ENCODE assay signal across 21 mouse cellular contexts in the genomic region with DNA sequence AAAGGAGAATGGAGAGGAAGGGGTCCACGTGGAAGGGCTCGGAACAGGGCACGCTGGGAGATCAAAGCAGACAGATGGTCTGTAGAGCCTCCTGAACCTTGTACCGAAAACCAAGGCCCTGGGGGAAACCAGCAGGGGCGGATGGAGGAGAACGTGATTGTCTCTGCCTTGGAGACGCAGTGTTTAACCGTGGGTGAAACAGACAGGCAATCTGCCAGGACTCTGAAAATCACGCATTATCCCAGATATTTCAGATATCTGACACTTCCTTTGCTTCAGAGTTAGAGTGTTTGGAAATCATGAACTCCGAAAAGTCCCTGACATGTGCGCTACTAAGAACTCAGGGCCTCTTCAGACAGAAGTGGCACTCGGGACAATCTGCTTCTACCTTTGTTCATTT.
A peak's percentile ranks its signal among the peaks of the same experiment; 100 is the strongest.
DNase-seq lines count a peak whose midpoint lies in the region; ATAC-seq and TF ChIP-seq lines count a peak whose summit lies in the region.
"Had no signal": no experiment of that assay in that cellular context is flagged by ENCODE, and none has a peak within 500 bp of the region (broad histone marks: within the 10 kb centered on the region; RNA-seq: fewer than 3 reads in every experiment).

No protein-coding gene starts in this region.

- H3K4me3 ChIP-seq in lung, embryonic 14.5 days (ENCODE audit: low read depth, low read length): no peak overlapping the region
- H3K4me3 ChIP-seq in lung, postnatal 0 days (ENCODE audit: low read depth, low read length): no peak overlapping the region
- H3K4me3 ChIP-seq: embryonic facial prominence, embryonic 13.5 days; embryonic facial prominence, embryonic 15.5 days; erythroblast, embryonic 14.5 days; forebrain, embryonic 10.5 days; forebrain, embryonic 12.5 days had no signal

- H3K4me2 ChIP-seq in lung, embryonic 14.5 days: no peak overlapping the region
- no peak overlapping the region for H3K4me2 ChIP-seq in lung, postnatal 0 days (replicated peaks; ENCODE audit: low read depth, low read length)
- H3K4me2 ChIP-seq: embryonic facial prominence, embryonic 13.5 days; embryonic facial prominence, embryonic 15.5 days; forebrain, embryonic 12.5 days had no signal

- no peak overlapping the region for H3K27ac ChIP-seq in lung, embryonic 14.5 days (ENCODE audit: low read depth)
- no peak overlapping the region for H3K27ac ChIP-seq in lung, postnatal 0 days (ENCODE audit: low read length)
- H3K27ac ChIP-seq: embryonic facial prominence, embryonic 13.5 days; embryonic facial prominence, embryonic 15.5 days; forebrain, embryonic 10.5 days; forebrain, embryonic 12.5 days had no signal

- WGBS in lung, embryonic 14.5 days: 59% methylated on average over 12 of the region's 12 CpGs
- 50% methylated on average over 12 of the region's 12 CpGs for WGBS in lung, postnatal 0 days

- ATAC-seq in lung, embryonic 14.5 days (ENCODE audit: insufficient read depth): no peak
- no peak for ATAC-seq in lung, postnatal 0 days
- ATAC-seq: forebrain, embryonic 14.5 days; forebrain, embryonic 16.5 days had no signal

- no peaks in the 10 kb centered on the region for H3K27me3 ChIP-seq in lung, embryonic 14.5 days (ENCODE audit: insufficient read depth, low read length)
- no peaks in the 10 kb centered on the region for H3K27me3 ChIP-seq in lung, postnatal 0 days (replicated peaks; ENCODE audit: insufficient read depth, low read length)
- H3K27me3 ChIP-seq: embryonic facial prominence, embryonic 13.5 days; embryonic facial prominence, embryonic 15.5 days; forebrain, embryonic 12.5 days had no signal

- H3K9me3 ChIP-seq in lung, embryonic 14.5 days (ENCODE audit: low read depth, low read length): no peaks in the 10 kb centered on the region
- no peaks in the 10 kb centered on the region for H3K9me3 ChIP-seq in lung, postnatal 0 days (ENCODE audit: low read length)
- H3K9me3 ChIP-seq: embryonic facial prominence, embryonic 13.5 days; embryonic facial prominence, embryonic 15.5 days; forebrain, embryonic 10.5 days; forebrain, embryonic 12.5 days had no signal

- no peak for TF ChIP-seq CTCF in lung, embryonic 14.5 days (IDR thresholded peaks at IDR 0.05; ENCODE audit: low read depth)
- no peak for TF ChIP-seq CTCF in lung, postnatal 0 days (IDR thresholded peaks at IDR 0.05)

- H3K36me3 ChIP-seq in lung, embryonic 14.5 days (ENCODE audit: insufficient read depth): no peaks in the 10 kb centered on the region
- no peaks in the 10 kb centered on the region for H3K36me3 ChIP-seq in lung, postnatal 0 days (ENCODE audit: insufficient read depth, low read length)
- H3K36me3 ChIP-seq: embryonic facial prominence, embryonic 13.5 days; embryonic facial prominence, embryonic 15.5 days; forebrain, embryonic 10.5 days; forebrain, embryonic 12.5 days had no signal

- H3K4me1 ChIP-seq in lung, embryonic 14.5 days (ENCODE audit: insufficient read depth): no peaks in the 10 kb centered on the region; the same call in 1 of the 2 replicates
- H3K4me1 ChIP-seq in lung, postnatal 0 days (ENCODE audit: insufficient read depth, low read depth, low read length): no peaks in the 10 kb centered on the region
- H3K4me1 ChIP-seq: embryonic facial prominence, embryonic 15.5 days; forebrain, embryonic 12.5 days had no signal

- H3K9ac ChIP-seq in lung, embryonic 14.5 days: no peak overlapping the region
- no peak overlapping the region for H3K9ac ChIP-seq in lung, postnatal 0 days (replicated peaks; ENCODE audit: low read depth)
- H3K9ac ChIP-seq: embryonic facial prominence, embryonic 13.5 days; embryonic facial prominence, embryonic 15.5 days; forebrain, embryonic 12.5 days had no signal

- peak; percentile 54 for DNase-seq in lung, embryonic 14.5 days
- DNase-seq in lung, postnatal 4 days: no peak
- peak; percentile 5 for DNase-seq in lung, postnatal 0 days (ENCODE audit: low spot score)
- no peak for DNase-seq in lung, postnatal 36 days
- DNase-seq: adrenal gland, adult 2 months; adrenal gland, postnatal 10 days; adrenal gland, postnatal 25 days; cerebellum, adult 11 months; cerebellum, adult 18-20 months; cerebellum, adult 8-10 months; cerebellum, adult 9-11 months; cerebellum, postnatal 14 days; cerebellum, postnatal 36 days; embryo, embryonic 11 days had no signal

- TF ChIP-seq EP300 in lung, postnatal 0 days (IDR thresholded peaks at IDR 0.05): no peak

Comparison
In these comparisons a context has a peak if more than half of its experiments do, and no peak if none do; other contexts are left out.
1. DNase-seq: peak in lung, embryonic 14.5 days (single experiment) and lung, postnatal 0 days (single experiment); none in lung, postnatal 4 days (0 of 2) and lung, postnatal 36 days (single experiment).